Mouse (Mus musculus) ovary, adult 18-20 months (tissue): Measurements from ENCODE around the gene Armc2.

ENCODE experiments used
- DNase-seq: peaks from one replicate; pipeline ENCODE4 v3.0.0; 2022; ENCODE audit warnings: low spot score, mixed read lengths

Gene Armc2

GRCm38 (mm10) chr10:42014086-42014485, 4.2 kb downstream of the Armc2 start:
- DNase-seq = no peak

DNA sequence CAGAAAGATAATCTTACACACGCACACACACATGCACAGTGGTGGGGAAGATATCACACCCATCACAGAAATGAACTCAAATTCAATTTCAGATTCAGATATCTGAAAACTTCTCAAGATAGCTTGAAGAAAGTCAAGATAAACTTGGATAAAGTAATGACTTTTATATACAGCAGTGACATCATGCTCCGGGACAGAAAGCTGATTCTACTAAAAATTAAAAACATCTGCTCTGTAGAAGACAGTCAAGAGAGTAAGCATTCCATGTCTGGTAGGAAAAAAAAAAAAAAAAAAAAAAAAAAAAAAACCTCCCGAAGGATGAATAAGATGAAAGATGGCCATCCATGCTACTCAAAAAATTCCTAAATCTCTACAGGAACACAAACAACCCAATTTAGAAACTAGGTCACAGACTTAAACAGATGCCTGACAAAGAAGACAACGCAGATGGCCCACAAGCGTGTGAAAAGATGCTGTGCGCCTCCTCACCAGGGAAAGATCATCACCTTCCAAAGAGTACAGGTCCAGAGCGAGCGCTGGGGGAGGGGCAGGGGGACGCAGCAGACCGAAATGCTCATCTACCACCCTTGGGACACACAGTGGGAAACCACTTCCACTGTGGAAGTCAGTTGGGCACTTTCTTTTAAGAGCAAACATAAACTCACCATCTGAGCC, 7.3 kb downstream of the Armc2 start:
- DNase-seq = no peak

- DNase-seq = no peak
Measured at GRCm38 (mm10) chr10:42005259-42005658, 13.0 kb downstream of the Armc2 start.

- DNase-seq = no peak
Measured at GRCm38 (mm10) chr10:42004690-42005089, 13.6 kb downstream of the Armc2 start.

GRCm38 (mm10) chr10:42004056-42004455, 14.2 kb downstream of the Armc2 start:
- no peak for DNase-seq

DNA sequence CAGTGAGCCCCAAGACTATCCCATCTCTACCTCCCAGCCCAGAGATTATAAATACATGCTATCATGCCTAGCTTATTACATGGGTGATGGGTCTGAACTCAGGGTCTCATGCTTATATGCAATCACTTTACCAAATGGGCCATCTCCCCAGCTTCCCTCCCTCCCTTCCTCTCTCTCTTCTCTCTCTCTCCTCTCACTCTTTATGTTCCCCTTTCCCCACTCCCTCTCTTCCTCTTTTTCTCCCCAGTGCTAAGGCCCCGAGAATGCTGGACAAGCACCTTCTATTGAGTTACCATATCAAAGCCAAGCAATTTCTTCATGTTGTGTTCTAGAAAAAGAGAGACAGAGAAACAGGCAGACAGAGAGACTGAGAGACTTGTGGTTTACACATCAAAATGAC, 14.7 kb downstream of the Armc2 start:
- no peak for DNase-seq

GRCm38 (mm10) chr10:42002436-42002835, 15.8 kb downstream of the Armc2 start:
- DNase-seq = no peak

DNA sequence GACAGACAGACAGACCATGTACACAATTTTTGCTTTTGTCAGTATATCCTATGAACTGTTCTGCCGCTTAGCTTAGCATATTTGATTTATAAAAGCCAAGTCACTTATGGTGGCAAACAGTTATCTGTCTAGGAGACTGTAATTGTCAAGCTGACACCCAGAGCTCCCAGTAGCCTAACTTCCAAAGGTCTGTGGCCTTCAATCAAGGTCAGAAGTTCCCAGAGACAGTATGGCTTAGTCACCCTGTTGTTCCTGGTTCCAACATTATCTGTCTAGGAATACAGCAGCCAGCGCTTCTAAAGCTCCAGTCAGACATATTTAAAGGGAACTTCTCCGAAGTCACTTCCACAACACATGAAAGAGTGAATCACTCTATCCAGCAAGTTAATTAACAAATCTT, 17.0 kb downstream of the Armc2 start:
- DNase-seq = peak; percentile 37

GRCm38 (mm10) chr10:41997691-41998178, 20.5 kb downstream of the Armc2 start:
- peak; percentile 87 for DNase-seq

GRCm38 (mm10) chr10:41996157-41996556, 22.1 kb downstream of the Armc2 start:
- DNase-seq = no peak

GRCm38 (mm10) chr10:41995051-41995450, 23.2 kb downstream of the Armc2 start:
- no peak for DNase-seq

DNA sequence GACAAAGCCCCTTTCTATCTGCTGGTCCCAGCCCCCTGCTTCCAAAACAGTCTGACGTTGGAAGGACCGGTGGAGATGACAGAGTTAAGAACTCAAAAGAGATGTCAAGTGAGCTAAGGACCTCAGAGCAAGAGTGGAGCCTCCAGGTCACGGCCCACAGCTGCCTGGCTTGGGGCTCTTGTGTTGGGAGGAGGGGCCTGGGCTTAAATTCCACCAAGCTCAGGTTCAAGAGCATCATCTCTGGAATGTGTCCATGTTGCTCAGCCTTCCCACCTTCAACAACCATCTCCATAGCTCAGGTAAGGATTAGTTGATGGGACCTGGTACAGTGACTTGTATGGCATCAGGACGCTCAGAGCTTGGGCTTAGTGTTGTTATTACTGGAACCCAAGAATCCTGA, 23.7 kb downstream of the Armc2 start:
- DNase-seq = no peak

- no peak for DNase-seq
Measured at GRCm38 (mm10) chr10:41992059-41992440, 26.2 kb downstream of the Armc2 start.

- no peak for DNase-seq
Measured at GRCm38 (mm10) chr10:41991364-41992058, 26.7 kb downstream of the Armc2 start.

- no peak for DNase-seq
Measured at GRCm38 (mm10) chr10:41990896-41991295, 27.3 kb downstream of the Armc2 start.

DNA sequence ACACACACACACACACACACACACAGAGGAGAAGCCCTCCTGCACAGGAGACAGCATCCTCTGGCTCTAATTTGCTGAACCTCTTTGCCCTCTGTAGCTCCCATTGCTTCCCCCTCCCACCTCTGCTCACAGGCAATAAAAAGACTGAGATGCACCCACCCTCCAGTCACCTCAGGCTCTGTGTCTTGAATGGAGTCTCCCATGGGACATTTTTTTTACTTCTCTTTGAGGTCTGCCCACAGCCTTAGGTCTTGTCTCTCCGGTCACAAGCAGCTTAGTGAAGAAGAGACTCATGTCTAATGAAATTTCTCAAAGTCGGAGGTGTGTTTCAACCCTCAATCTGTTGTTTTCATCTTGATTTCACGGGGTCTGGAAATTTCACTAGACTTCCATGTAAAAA, 29.3 kb downstream of the Armc2 start:
- no peak for DNase-seq

DNA sequence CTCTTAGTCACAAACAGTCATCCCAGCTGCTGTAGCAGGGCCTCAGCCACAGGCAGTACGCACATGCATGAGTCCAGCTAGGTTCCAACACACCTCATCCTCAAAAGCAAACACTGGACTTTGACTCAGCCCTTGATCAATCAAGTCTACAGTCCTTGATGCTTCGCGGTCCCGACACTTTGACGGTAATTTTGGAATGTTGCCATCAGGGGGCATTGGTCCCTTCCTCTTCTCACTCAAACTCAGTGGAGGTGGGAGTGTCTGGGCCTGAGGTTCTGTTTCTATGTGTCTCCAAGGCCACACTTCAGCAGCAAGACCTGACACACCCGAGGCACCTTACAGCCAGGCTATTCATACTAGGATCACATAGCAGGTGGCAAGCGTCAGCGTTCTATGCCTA, 32.1 kb downstream of the Armc2 start:
- DNase-seq = no peak

- no peak for DNase-seq
Measured at GRCm38 (mm10) chr10:41984221-41984620, 34.0 kb downstream of the Armc2 start.

GRCm38 (mm10) chr10:41982821-41983220, 35.4 kb downstream of the Armc2 start:
- no peak for DNase-seq

DNA sequence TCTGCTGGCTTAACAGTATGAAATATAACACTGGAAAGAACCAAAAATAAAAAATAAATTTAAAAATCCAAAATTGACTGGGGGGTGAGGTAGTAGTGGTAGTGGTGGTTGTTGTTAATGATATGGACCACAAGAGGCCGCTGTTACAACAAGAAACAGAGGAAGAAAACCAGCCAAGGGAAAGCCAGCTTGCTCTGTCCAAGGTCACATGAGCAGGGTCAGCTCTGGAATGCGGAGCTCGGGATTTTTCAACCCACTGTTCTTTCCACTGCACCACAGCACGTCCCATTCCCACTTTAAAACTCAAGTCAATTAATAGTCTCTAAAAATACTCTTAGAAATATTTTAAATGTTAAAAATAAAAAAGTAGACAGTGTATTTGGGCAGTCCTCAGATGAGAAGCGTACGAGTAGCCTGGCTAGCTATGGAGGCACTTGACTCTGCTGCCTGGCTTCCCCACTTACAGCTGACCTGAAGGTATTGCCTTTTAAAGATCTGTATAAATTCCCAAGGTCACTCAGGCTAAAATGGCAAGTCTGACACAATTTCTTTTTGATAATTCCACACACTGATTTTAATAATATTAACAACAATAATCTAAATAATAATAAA, 37.4 kb downstream of the Armc2 start:
- peak; percentile 56 for DNase-seq

DNA sequence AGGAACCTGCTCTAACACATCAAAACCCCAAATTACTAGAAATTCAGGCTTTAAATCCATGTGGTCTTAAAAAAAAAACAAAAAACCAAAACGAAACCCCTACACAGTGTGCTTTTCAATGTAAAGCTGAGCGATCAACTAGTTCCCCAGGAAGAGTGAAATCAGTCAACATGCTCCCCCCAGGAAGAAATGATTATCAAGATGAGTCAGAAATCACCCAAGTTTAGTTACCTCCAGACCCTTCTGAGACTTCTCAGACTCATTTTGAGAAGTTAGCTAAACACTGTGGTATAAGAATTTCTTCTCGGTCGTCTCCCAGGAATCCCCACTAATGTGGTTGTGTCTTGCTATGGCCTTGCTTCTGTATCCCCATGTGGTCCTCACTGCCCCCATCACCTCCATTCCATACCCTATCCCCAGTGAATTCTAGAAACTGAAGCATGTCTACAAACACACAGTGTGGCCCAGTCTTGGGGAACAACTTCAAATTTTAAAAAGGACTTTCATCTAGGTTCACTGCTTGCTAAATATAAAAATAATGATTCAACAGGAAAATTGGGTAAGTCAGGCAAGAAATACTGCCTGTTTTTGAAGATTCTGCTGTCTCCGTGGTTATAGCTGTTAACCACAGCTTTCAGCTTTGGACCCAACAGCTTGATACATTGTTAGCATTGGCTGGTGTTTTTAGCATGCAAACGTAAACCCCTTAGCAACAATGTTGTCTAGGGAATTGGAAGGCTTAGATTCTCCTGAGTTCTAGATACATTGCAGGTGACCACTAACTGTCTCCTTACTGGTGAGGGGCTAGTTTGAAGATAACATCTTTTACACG, 39.6 kb downstream of the Armc2 start:
- DNase-seq = no peak

GRCm38 (mm10) chr10:41972676-41973075, 45.6 kb downstream of the Armc2 start:
- DNase-seq = no peak
